Mouse (Mus musculus): ENCODE data around the gene Gpr25. TPM values are rescaled to one million over a fixed set of nuclear protein-coding genes. Genes with fewer than 3 reads are reported as not detected.

Gene Gpr25
- polyA plus RNA-seq, 1 experiment from 2014 or later, result not detected

- ATAC-seq (ENCODE audit: insufficient number of reproducible peaks, insufficient read depth, low FRiP score, low read depth), result no peak
- Histone ChIP-seq H3K27me3 (ENCODE audit: control insufficient read depth, insufficient read depth, low read length) (no peaks in the 10 kb centered on the region), H3K9me3 (ENCODE audit: control insufficient read depth, low read depth, low read length) (no peaks in the 10 kb centered on the region), H3K4me1 (ENCODE audit: control insufficient read depth, insufficient read depth, low read length) (peaks cover 9% of the 10 kb centered on the region), H3K4me2 (replicated peaks; ENCODE audit: low read depth, low read length) (no peak overlapping the region), H3K36me3 (ENCODE audit: control insufficient read depth, insufficient read depth, low read length) (peaks cover 31% of the 10 kb centered on the region), H3K27ac (ENCODE audit: low read length) (no peak overlapping the region), H3K9ac (replicated peaks; ENCODE audit: low read depth, low read length) (no peak overlapping the region), H3K4me3 (ENCODE audit: low read depth, low read length) (no peak overlapping the region)
- 62% methylated on average over 10 of the region's 10 CpGs for WGBS
Measured at GRCm38 (mm10) chr1:136222386-136222785, 38.3 kb downstream of the Gpr25 start.

- Histone ChIP-seq H3K27me3 (ENCODE audit: control insufficient read depth, insufficient read depth, low read length) (no peaks in the 10 kb centered on the region), H3K9ac (replicated peaks; ENCODE audit: low read depth, low read length) (no peak overlapping the region), H3K36me3 (ENCODE audit: control insufficient read depth, insufficient read depth, low read length) (peaks cover 33% of the 10 kb centered on the region), H3K4me2 (replicated peaks; ENCODE audit: low read depth, low read length) (no peak overlapping the region), H3K27ac (ENCODE audit: low read length) (peak overlapping the region; percentile 72), H3K9me3 (ENCODE audit: control insufficient read depth, low read depth, low read length) (no peaks in the 10 kb centered on the region), H3K4me3 (ENCODE audit: low read depth, low read length) (no peak overlapping the region), H3K4me1 (ENCODE audit: control insufficient read depth, insufficient read depth, low read length) (peaks cover 7% of the 10 kb centered on the region; the same call in 1 of the 2 replicates)
- peak; percentile 57 for ATAC-seq (ENCODE audit: insufficient number of reproducible peaks, insufficient read depth, low FRiP score, low read depth)
- 63% methylated on average over 10 of the region's 10 CpGs for WGBS
Measured at GRCm38 (mm10) chr1:136220037-136220871, 40.4 kb downstream of the Gpr25 start.

GRCm38 (mm10) chr1:136214304-136214703, 46.4 kb downstream of the Gpr25 start:
- Histone ChIP-seq H3K4me3 (ENCODE audit: low read depth, low read length) (no peak overlapping the region), H3K27me3 (ENCODE audit: control insufficient read depth, insufficient read depth, low read length) (no peaks in the 10 kb centered on the region), H3K4me1 (ENCODE audit: control insufficient read depth, insufficient read depth, low read length) (no peaks in the 10 kb centered on the region), H3K4me2 (replicated peaks; ENCODE audit: low read depth, low read length) (no peak overlapping the region), H3K27ac (ENCODE audit: low read length) (no peak overlapping the region), H3K9ac (replicated peaks; ENCODE audit: low read depth, low read length) (no peak overlapping the region), H3K9me3 (ENCODE audit: control insufficient read depth, low read depth, low read length) (no peaks in the 10 kb centered on the region), H3K36me3 (ENCODE audit: control insufficient read depth, insufficient read depth, low read length) (peaks cover 23% of the 10 kb centered on the region)
- no peak for ATAC-seq (ENCODE audit: insufficient number of reproducible peaks, insufficient read depth, low FRiP score, low read depth)
- 74% methylated on average over 15 of the region's 15 CpGs for WGBS

GRCm38 (mm10) chr1:136212803-136213202, 47.9 kb downstream of the Gpr25 start, which contains the start of gene Mroh3:
TSS of gene Mroh3 (minus strand) at chr1:136212828.
- H3K27me3 ChIP-seq (ENCODE audit: control insufficient read depth, insufficient read depth, low read length), result no peaks in the 10 kb centered on the region
- ATAC-seq (ENCODE audit: insufficient number of reproducible peaks, insufficient read depth, low FRiP score, low read depth), result 0 out of 2 replicates have a peak, but pooled peaks have one; percentile 28
- H3K4me3 ChIP-seq (ENCODE audit: low read depth, low read length), result no peak within 1 kb of the TSS
- H3K27ac ChIP-seq (ENCODE audit: low read length), result no peak within 1 kb of the TSS
- no peak within 1 kb of the TSS for H3K9ac ChIP-seq (replicated peaks; ENCODE audit: low read depth, low read length)
- no peaks in the 10 kb centered on the region for H3K9me3 ChIP-seq (ENCODE audit: control insufficient read depth, low read depth, low read length)
- no peaks in the 10 kb centered on the region for H3K4me1 ChIP-seq (ENCODE audit: control insufficient read depth, insufficient read depth, low read length)
- H3K36me3 ChIP-seq (ENCODE audit: control insufficient read depth, insufficient read depth, low read length), result peaks cover 10% of the 10 kb centered on the region; the same call in 1 of the 2 replicates
- 57% methylated on average over 3 of the region's 3 CpGs for WGBS
- H3K4me2 ChIP-seq (replicated peaks; ENCODE audit: low read depth, low read length), result no peak within 1 kb of the TSS

Other genes with a start within 250 kb of the Gpr25 start
- gene Ascl5, start 210.1 kb downstream of the Gpr25 start, polyA plus RNA-seq (2014; fragmentation: Nextera tagmentation; extraction: Ambion mirVana), result 0.97 and 1.2 TPM in 2 replicates
- not detected in 2 replicates for gene Cacna1s, start 208.1 kb downstream of the Gpr25 start, polyA plus RNA-seq (2014; fragmentation: Nextera tagmentation; extraction: Ambion mirVana)
- gene Kif21b, start 129.5 kb downstream of the Gpr25 start, polyA plus RNA-seq (2014; fragmentation: Nextera tagmentation; extraction: Ambion mirVana), result 3.2 and 4.4 TPM in 2 replicates
- gene Mroh3, start 48.0 kb downstream of the Gpr25 start, polyA plus RNA-seq (2014; fragmentation: Nextera tagmentation; extraction: Ambion mirVana), result 1.5 and 2.7 TPM in 2 replicates
- gene Inava, start 26.6 kb downstream of the Gpr25 start, polyA plus RNA-seq (2014; fragmentation: Nextera tagmentation; extraction: Ambion mirVana), result 38.7 and 40.3 TPM in 2 replicates
- gene Camsap2, start 85.2 kb upstream of the Gpr25 start, polyA plus RNA-seq (2014; fragmentation: Nextera tagmentation; extraction: Ambion mirVana), result 17.4 and 17.6 TPM in 2 replicates
- 18.0 and 19.8 TPM in 2 replicates for gene Ddx59, start 154.4 kb upstream of the Gpr25 start, polyA plus RNA-seq (2014; fragmentation: Nextera tagmentation; extraction: Ambion mirVana)
- 11.6 and 13.9 TPM in 2 replicates for gene Kif14, start 205.5 kb upstream of the Gpr25 start, polyA plus RNA-seq (2014; fragmentation: Nextera tagmentation; extraction: Ambion mirVana)

Measured in stomach, embryonic 14.5 days (tissue).